Mouse (Mus musculus) liver, embryonic 14.5 days (tissue): Measurements from ENCODE around the gene Optn.

Experiments used
- CTCF ChIP-seq: IDR thresholded peaks from 2 replicates; pipeline ENCODE4 v1.5.1; 2016; ENCODE audit warnings: antibody characterized with exemption, low read depth, control low read depth
- EP300 ChIP-seq: IDR thresholded peaks from 2 replicates; pipeline ENCODE4 v1.6.1; 2016; ENCODE audit warnings: antibody characterized with exemption, low read depth

- TF ChIP-seq CTCF (no peak), EP300 (peak; percentile 48)
Measured at GRCm38 (mm10) chr2:5040281-5041161, 23.3 kb downstream of the Optn start.
